In the genomic region with DNA sequence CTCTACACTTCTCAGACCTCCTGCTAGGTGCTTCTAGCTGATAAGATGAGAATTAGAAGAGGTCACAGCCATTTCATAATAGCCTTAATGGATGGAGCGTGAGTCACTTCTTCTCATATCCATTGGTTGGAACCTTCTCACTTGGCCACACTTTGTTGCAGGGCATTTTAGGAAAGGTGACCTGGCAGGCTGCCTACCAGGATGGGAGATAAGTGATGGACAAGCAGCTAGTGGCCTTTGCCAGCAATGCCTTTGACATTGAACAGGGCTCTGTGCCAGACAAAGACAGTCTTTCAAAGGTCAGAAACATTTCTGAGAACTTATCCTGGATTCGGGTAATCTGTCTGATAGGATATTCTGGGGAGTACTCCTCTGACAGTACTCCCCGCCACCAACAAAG, we compare ENCODE assay signal across 20 mouse cellular contexts. TPM values are rescaled to one million over a fixed set of nuclear protein-coding genes. Genes with fewer than 3 reads are reported as not detected.
A peak's percentile ranks its signal among the peaks of the same experiment; 100 is the strongest.
DNase-seq lines count a peak whose midpoint lies in the region.
"Had no signal": no experiment of that assay in that cellular context is flagged by ENCODE, and none has a peak within 500 bp of the region (broad histone marks: within the 10 kb centered on the region; RNA-seq: fewer than 3 reads in every experiment).

No protein-coding gene starts in this region.

- H3K4me3 ChIP-seq in heart, embryonic 10.5 days, result no peak overlapping the region
- H3K4me3 ChIP-seq: embryonic facial prominence, embryonic 15.5 days; heart, embryonic 13.5 days; lung, embryonic 15.5 days; megakaryocyte, embryonic 14.5 days; neural tube, embryonic 12.5 days had no signal

- peaks cover 43% of the 10 kb centered on the region for H3K27me3 ChIP-seq in heart, embryonic 10.5 days (ENCODE audit: insufficient read depth, poor library complexity, severe bottlenecking)
- H3K27me3 ChIP-seq: embryonic facial prominence, embryonic 15.5 days; lung, embryonic 15.5 days had no signal

- intact Hi-C loops in heart, postnatal 36 days (cut with DNase I), result no loop called here
- intact Hi-C loops in gastrocnemius, postnatal 36 days (cut with DNase I), result no loop called here

- peak; percentile 64 for DNase-seq in heart, adult 8-10 months (ENCODE audit: low spot score)
- no peak for DNase-seq in heart, embryonic 10.5 days (ENCODE audit: low spot score)
- peak; percentile 82 for DNase-seq in adrenal gland, adult 8-10 months
- DNase-seq in adrenal gland, postnatal 25 days, result peak; percentile 36
- peak; percentile 48 to 53 for DNase-seq in heart, postnatal 36 days
- DNase-seq in thymus, postnatal 0 days (ENCODE audit: low spot score), result no peak
- no peak for DNase-seq in gastrocnemius, postnatal 36 days
- DNase-seq: cerebellum, adult 2 months; kidney, postnatal 4 days; lung, postnatal 36 days; midbrain, embryonic 14.5 days; retina, postnatal 1 day; thymus, postnatal 36 days had no signal

- no peak overlapping the region for H3K27ac ChIP-seq in heart, embryonic 10.5 days
- H3K27ac ChIP-seq: embryonic facial prominence, embryonic 15.5 days; heart, embryonic 13.5 days; liver, embryonic 14.5 days; lung, embryonic 15.5 days; neural tube, embryonic 12.5 days had no signal

- H3K9me3 ChIP-seq in heart, embryonic 10.5 days, result no peaks in the 10 kb centered on the region
- H3K9me3 ChIP-seq: embryonic facial prominence, embryonic 15.5 days; heart, embryonic 13.5 days; lung, embryonic 15.5 days; neural tube, embryonic 12.5 days had no signal

- H3K36me3 ChIP-seq in heart, embryonic 10.5 days, result no peaks in the 10 kb centered on the region
- H3K36me3 ChIP-seq: embryonic facial prominence, embryonic 15.5 days; heart, embryonic 13.5 days; lung, embryonic 15.5 days; neural tube, embryonic 12.5 days had no signal

- 58% methylated on average over 3 of the region's 3 CpGs for WGBS in heart, embryonic 10.5 days

- peaks cover 15% of the 10 kb centered on the region for H3K4me1 ChIP-seq in heart, embryonic 10.5 days

RNA-seq across cellular contexts. Expression of gene Syt13, which starts 28.5 kb away (rescaled TPM):
- total RNA-seq in heart, adult 8-10 months (2022), result under 1 TPM; 0.25 to 0.94 (median 0.38) TPM
- polyA plus RNA-seq in heart, embryonic 10.5 days (2016; fragmentation: Nextera tagmentation; extraction: Ambion mirVana), result 0.92 and 1.2 TPM in 2 replicates
- 1 to 10 TPM; 1.5 to 3.7 (median 2.8) TPM for total RNA-seq in adrenal gland, adult 8-10 months (2022)
- 0.57 and 0.76 TPM in 2 replicates for total RNA-seq in adrenal gland, postnatal 25 days (2021)
- under 1 TPM; 0.24 to 0.28 TPM for total RNA-seq in heart, postnatal 36 days (2021)
- polyA plus RNA-seq in thymus, postnatal 0 days (2015; fragmentation: Nextera tagmentation; extraction: Ambion mirVana), result 22.7 and 28.2 TPM in 2 replicates
- under 1 TPM in 1 of 2 experiments, not detected in 1; 0.20 TPM for total RNA-seq in gastrocnemius, postnatal 36 days (2021)
- total RNA-seq: MEL had no signal

Comparison
In these comparisons a context has a peak if more than half of its experiments do, and no peak if none do; other contexts are left out.
1. DNase-seq: peak in heart, adult 8-10 months (single experiment), adrenal gland, adult 8-10 months (single experiment), adrenal gland, postnatal 25 days (single experiment) and heart, postnatal 36 days (2 of 2); none in heart, embryonic 10.5 days (single experiment), thymus, postnatal 0 days (single experiment) and gastrocnemius, postnatal 36 days (0 of 2).